Mouse (Mus musculus) forebrain, embryonic 12.5 days (tissue): Measurements from ENCODE around the gene Eno4. TPM values are rescaled to one million over a fixed set of nuclear protein-coding genes. Genes with fewer than 3 reads are reported as not detected.

Experiments
- ATAC-seq: fragments of 200-750 bp; cut with Nextera tagmentation; 2 replicates; pipeline ENCODE4 v1.8.0; 2017; ENCODE audit warnings: moderate TSS enrichment; ENCODE audit not compliant: low FRiP score
- H3K27ac ChIP-seq: fragments of 300-500 bp; sonication (generic); 2 replicates; pipeline ENCODE4 v1.5.1; 2016; ENCODE audit warnings: mild to moderate bottlenecking
- H3K27me3 ChIP-seq: fragments of 300-500 bp; sonication (generic); 2 replicates; pipeline ENCODE4 v1.6.1; 2016; ENCODE audit warnings: mild to moderate bottlenecking
- H3K36me3 ChIP-seq: fragments of 300-500 bp; sonication (generic); replicated peaks from 2 replicates; pipeline ENCODE4 v1.6.1; 2016; ENCODE audit warnings: mild to moderate bottlenecking
- H3K4me1 ChIP-seq: fragments of 300-500 bp; sonication (generic); 2 replicates; pipeline ENCODE4 v1.6.1; 2016
- H3K4me2 ChIP-seq: fragments of 300-500 bp; sonication (generic); 2 replicates; pipeline ENCODE4 v1.6.1; 2016; ENCODE audit warnings: mild to moderate bottlenecking, moderate library complexity
- H3K4me3 ChIP-seq: fragments of 300-500 bp; sonication (generic); replicated peaks from 2 replicates; pipeline ENCODE4 v1.5.1; 2016; ENCODE audit warnings: mild to moderate bottlenecking
- H3K9ac ChIP-seq: fragments of 300-500 bp; sonication (generic); 2 replicates; pipeline ENCODE4 v1.6.1; 2016; ENCODE audit warnings: mild to moderate bottlenecking
- H3K9me3 ChIP-seq: fragments of 300-500 bp; sonication (generic); 2 replicates; pipeline ENCODE4 v1.6.1; 2016
- WGBS: fragments of 180-500 bp; shearing (Covaris S2); methylation state at CpG from one replicate; pipeline ENCODE4 v1.1.7; 2016; 5-methylcytosine and 5-hydroxymethylcytosine counted together
- microRNA-seq: library from miRNA; unstranded; fragments of <30 nt; microRNA quantifications from one replicate; pipeline ENCODE4, GENCODE M21; 2017
- polyA plus RNA-seq: library from polyadenylated mRNA; unstranded; fragments of >200 nt; fragmentation: Nextera tagmentation; extraction: Ambion mirVana; gene quantifications from 2 replicates; pipeline ENCODE4 v1.2.1, GENCODE M21; 2016

Eno4 gene
- polyA plus RNA-seq, 1 experiment from 2014 or later = 1.6 TPM

DNA sequence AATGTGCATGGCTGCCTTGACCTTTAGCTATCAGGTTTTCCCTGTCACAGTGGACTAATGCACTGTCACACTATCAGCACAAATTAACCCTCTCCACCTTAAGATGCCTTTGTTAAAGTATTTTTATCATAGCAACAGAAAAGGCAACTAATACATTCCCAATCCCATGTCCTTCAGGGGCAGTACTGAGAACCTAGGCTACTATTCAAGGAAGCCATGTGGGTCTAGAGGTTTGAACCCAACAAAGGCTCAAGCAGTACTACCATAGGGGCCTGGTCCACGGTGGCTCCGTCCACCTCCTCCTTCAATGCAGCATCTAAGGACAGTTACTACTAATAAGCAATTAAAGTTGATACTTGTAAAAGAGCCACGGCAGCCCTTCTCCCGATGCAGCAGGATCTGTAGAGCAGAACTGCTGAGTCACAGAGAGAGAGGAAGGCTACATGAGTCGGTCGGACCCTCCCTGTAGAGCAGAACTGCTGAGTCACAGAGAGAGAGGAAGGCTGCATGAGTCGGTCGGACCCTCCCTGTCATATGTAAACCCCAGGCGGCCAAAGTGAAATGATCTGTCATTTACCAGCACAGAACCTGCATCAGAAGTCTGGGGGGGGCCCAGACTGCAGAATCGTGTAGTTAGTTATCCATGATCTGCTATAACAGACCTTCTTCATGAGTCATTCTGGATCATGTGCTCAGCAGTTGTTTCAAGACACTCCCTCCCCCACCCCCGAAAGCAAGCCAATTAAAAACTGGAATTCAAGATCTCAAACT, 35.4 kb downstream of the Eno4 start:
- Histone ChIP-seq H3K27me3 (peaks cover 73% of the 10 kb centered on the region), H3K27ac (0 out of 2 replicates have a peak overlapping the region, but pooled peaks have one; percentile 3), H3K4me1 (peaks cover 34% of the 10 kb centered on the region), H3K36me3 (no peaks in the 10 kb centered on the region), H3K4me3 (no peak overlapping the region), H3K4me2 (peak overlapping the region; percentile 32), H3K9ac (no peak overlapping the region), H3K9me3 (no peaks in the 10 kb centered on the region)
- ATAC-seq = no peak; the same call in 1 of the 2 replicates
- WGBS = 36% methylated on average over 11 of the region's 11 CpGs

- H3K4me1 ChIP-seq = peaks cover 34% of the 10 kb centered on the region
- 0 out of 2 replicates have a peak overlapping the region, but pooled peaks have one; percentile 0 for H3K4me3 ChIP-seq
- no peak overlapping the region for H3K9ac ChIP-seq
- peak overlapping the region; percentile 32 for H3K4me2 ChIP-seq
- WGBS = 13% methylated on average over 13 of the region's 13 CpGs
- peaks cover 75% of the 10 kb centered on the region for H3K27me3 ChIP-seq
- no peak overlapping the region for H3K27ac ChIP-seq
- H3K36me3 ChIP-seq = no peaks in the 10 kb centered on the region
- ATAC-seq = 0 out of 2 replicates have a peak, but pooled peaks have one; percentile 53
- H3K9me3 ChIP-seq = no peaks in the 10 kb centered on the region
These were observed 36.3 kb downstream of the Eno4 start for GRCm38 (mm10) chr19:58979436-58980055.

GRCm38 (mm10) chr19:58980056-58980440, 36.8 kb downstream of the Eno4 start:
- Histone ChIP-seq H3K27me3 (peaks cover 75% of the 10 kb centered on the region), H3K36me3 (no peaks in the 10 kb centered on the region), H3K4me3 (0 out of 2 replicates have a peak overlapping the region, but pooled peaks have one; percentile 0), H3K9ac (no peak overlapping the region), H3K27ac (no peak overlapping the region), H3K4me2 (peak overlapping the region; percentile 32), H3K4me1 (peaks cover 34% of the 10 kb centered on the region), H3K9me3 (no peaks in the 10 kb centered on the region)
- 23% methylated on average over 5 of the region's 5 CpGs for WGBS
- no peak for ATAC-seq

DNA sequence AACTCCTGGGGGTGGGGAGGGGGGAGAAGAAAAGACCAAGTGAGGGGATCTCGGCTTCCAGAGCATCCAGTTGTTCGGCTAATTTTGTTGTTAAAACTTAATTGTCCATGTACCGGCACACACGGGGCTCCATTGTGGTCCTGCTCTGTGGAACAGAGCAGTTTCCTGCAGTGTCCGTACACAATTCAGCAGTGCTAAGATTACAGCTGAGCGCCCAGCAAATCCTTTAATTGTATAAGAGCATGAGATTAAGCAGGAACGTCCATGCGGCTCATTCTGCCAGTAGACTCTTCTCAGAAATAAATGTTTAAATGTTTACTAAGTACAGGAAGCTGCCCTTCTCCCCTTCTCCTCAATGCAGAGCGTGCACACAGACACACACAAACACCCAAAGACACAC, 38.3 kb downstream of the Eno4 start:
- Histone ChIP-seq H3K27me3 (peaks cover 74% of the 10 kb centered on the region), H3K4me3 (no peak overlapping the region), H3K9ac (no peak overlapping the region), H3K9me3 (no peaks in the 10 kb centered on the region), H3K36me3 (no peaks in the 10 kb centered on the region), H3K4me2 (peak overlapping the region; percentile 35), H3K4me1 (peaks cover 30% of the 10 kb centered on the region), H3K27ac (0 out of 2 replicates have a peak overlapping the region, but pooled peaks have one; percentile 19)
- 7% methylated on average over 9 of the region's 9 CpGs for WGBS
- peak; percentile 46; the same call in 1 of the 2 replicates for ATAC-seq

- H3K27ac ChIP-seq = no peak overlapping the region
- H3K27me3 ChIP-seq = peaks cover 47% of the 10 kb centered on the region
- no peaks in the 10 kb centered on the region for H3K9me3 ChIP-seq
- no peak overlapping the region for H3K4me3 ChIP-seq
- H3K9ac ChIP-seq = no peak overlapping the region
- no peak overlapping the region for H3K4me2 ChIP-seq
- ATAC-seq = no peak
- H3K36me3 ChIP-seq = no peaks in the 10 kb centered on the region; the same call in 1 of the 2 replicates
- peaks cover 22% of the 10 kb centered on the region for H3K4me1 ChIP-seq
- WGBS = 79% methylated on average over 6 of the region's 6 CpGs
These were observed 59.6 kb downstream of the Eno4 start for GRCm38 (mm10) chr19:59002827-59003226.

GRCm38 (mm10) chr19:59006577-59007340, 63.5 kb downstream of the Eno4 start:
- no peaks in the 10 kb centered on the region; the same call in 1 of the 2 replicates for H3K36me3 ChIP-seq
- peak overlapping the region; percentile 68 for H3K27ac ChIP-seq
- H3K27me3 ChIP-seq = peaks cover 48% of the 10 kb centered on the region
- H3K4me2 ChIP-seq = peak overlapping the region; percentile 32
- no peak overlapping the region for H3K9ac ChIP-seq
- no peaks in the 10 kb centered on the region for H3K9me3 ChIP-seq
- 7% methylated on average over 15 of the region's 15 CpGs for WGBS
- peak; percentile 89 for ATAC-seq
- H3K4me3 ChIP-seq = no peak overlapping the region
- peaks cover 15% of the 10 kb centered on the region for H3K4me1 ChIP-seq

DNA sequence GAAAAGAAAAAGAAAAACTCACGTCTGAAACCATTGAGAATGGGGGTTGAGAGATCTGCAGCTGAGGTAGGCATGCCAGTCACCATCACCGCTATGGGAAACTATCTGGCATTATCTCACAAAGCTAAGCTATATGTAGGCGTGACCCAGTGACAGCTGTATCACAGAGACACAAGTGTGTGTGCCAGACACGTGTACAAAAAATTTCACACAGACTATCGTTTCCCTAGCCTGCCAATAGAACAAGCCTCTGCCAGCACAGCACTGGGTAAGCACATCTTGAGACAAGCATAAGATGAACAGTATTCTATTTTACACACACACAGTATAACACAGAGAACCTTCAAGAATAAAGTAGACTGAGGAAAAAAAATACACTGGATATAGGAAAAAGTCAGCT, 67.6 kb downstream of the Eno4 start:
- Histone ChIP-seq H3K9ac (no peak overlapping the region), H3K27ac (no peak overlapping the region), H3K27me3 (peaks cover 36% of the 10 kb centered on the region), H3K9me3 (no peaks in the 10 kb centered on the region), H3K4me3 (no peak overlapping the region), H3K4me2 (no peak overlapping the region), H3K36me3 (no peaks in the 10 kb centered on the region), H3K4me1 (peaks cover 13% of the 10 kb centered on the region)
- WGBS = 71% methylated on average over 5 of the region's 5 CpGs
- no peak for ATAC-seq

Small RNAs within 50 kb of the gene (microRNA-seq; reads per million reads assigned to microRNA genes)
- 5.1 reads per million, percentile 18 among the genes with 10 or more reads in this experiment for gene Mir3086

Other genes with a start within 250 kb of the Eno4 start
- not detected in 2 replicates for gene Pnliprp1, start 214.5 kb upstream of the Eno4 start, polyA plus RNA-seq
- not detected in 2 replicates for gene Pnliprp2, start 183.7 kb upstream of the Eno4 start, polyA plus RNA-seq
- gene 1700019N19Rik, start 149.0 kb upstream of the Eno4 start, polyA plus RNA-seq = not detected in 2 replicates
- 17.0 and 18.1 TPM in 2 replicates for gene Hspa12a, start 229 bp downstream of the Eno4 start, polyA plus RNA-seq
- 11.2 and 14.2 TPM in 2 replicates for gene Shtn1, start 132.7 kb downstream of the Eno4 start, polyA plus RNA-seq
- 4.2 and 6.8 TPM in 2 replicates for gene Vax1, start 226.6 kb downstream of the Eno4 start, polyA plus RNA-seq